Mouse (Mus musculus) C2C12 (cell line): Measurements from ENCODE around the gene Nfib.

Experiments used
- CTCF ChIP-seq: IDR thresholded peaks from one replicate; pipeline ENCODE4 v1.5.1; 2011; ENCODE audit not compliant: control insufficient read depth, insufficient read depth, insufficient read length
- MAX ChIP-seq: IDR thresholded peaks from one replicate; pipeline ENCODE4 v1.6.1; 2011; ENCODE audit warnings: mild to moderate bottlenecking, control low read depth
- USF1 ChIP-seq: IDR thresholded peaks from one replicate; pipeline ENCODE4 v1.6.1; 2011; ENCODE audit warnings: low read depth, mild to moderate bottlenecking, control low read depth, moderate library complexity

DNA sequence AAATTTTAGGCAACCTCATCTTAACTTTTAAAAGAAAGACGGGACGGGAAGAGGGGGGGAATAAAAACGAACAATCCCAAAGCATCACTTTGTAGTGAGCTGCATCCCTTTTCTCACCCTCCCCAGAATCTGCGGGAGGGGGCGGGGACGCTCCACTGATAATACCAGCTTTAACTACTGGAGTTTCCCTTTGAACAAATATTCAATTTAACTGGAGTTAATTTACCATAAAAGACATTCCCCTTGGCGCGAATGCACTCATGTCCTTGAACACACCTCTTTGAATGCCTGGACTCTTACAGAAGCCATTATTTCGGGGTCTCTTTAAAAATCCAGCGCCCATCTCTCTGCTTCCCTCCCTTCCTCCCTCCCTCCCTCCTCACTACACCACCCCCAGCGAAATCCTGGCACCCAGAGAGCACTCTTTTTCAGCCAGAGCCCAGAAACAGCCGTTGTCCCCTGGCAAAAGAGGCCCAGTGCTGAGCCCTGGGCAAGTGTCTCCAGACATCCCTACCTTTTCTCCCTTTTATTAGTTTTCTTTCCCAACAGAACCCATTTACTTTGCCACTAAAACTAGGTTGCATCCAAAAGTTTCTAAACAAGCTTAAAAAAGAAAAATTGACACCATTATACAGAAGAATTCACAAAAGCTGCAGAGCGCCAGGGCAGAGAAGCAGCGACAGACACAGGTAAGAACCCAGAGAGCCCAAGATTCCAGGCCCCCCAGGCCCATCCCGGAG, 197.8 kb downstream of the Nfib start:
- TF ChIP-seq CTCF = no peak
- no peak for TF ChIP-seq USF1
- TF ChIP-seq MAX = no peak
